Mouse (Mus musculus) thymus, postnatal 4 days (tissue): ENCODE measurements at regions not wholly inside any gene's neighbourhood (a gene's known extent, or its start where the extent isn't known, plus 50 kb on each side); places are given as distances from the start of the nearest gene placed in this dataset.

Experiments
- DNase-seq: peaks from one replicate; pipeline ENCODE4 v3.0.0; 2021

DNA sequence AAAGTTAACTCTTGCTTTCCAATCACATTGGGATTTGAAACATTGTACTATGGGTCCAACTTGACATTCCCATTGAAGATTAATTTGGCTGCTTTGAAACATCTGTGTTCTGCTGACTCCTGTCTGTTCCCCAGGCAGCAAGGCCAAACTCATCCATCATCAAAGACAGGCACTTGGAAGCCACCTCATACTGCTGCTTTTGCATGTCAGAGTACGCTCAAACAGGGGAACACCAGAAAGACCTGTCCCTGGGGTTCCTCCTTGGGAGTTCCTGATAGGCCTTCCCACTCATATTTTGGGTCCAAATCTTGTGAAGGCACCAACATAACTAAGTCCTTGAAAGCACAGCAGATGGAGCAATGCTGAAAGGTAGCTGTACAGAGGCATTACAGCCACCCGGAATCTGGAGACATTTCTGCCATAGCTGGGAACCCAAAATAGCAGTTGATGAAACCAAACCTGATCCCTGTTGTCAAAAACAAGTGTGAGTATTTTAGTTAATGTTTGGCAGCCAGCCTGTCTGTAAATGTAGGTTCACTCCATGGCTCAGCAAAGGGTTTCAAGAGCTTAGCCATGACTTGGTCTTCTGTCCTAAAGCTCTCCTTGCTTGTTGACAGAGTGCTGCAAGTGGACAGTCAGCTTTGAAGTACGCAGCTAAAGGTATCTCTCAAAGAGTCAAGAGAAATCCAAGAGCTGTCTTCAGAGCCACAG is 147.0 kb upstream of the Spag17 start:
- DNase-seq = no peak

DNA sequence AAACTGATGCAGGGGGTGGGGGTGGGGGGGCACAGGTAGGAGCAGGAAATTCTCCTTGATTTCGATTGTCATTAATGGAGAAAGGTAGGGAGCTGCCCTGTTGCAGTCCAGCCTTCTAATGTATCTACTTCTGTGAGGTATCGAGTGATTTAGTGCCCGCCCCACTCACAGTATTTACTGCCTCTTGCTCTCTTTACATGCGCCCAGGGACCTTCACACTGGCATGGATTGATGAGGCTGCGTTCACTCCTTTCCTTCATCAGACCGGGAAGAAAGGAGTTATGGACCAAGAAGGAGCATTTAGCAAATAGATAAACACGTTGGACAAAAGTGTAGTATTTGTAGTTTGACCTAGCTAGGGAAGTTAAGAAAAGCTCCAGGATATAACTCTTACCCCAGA is 145.6 kb upstream of the Spag17 start:
- DNase-seq = no peak

DNA sequence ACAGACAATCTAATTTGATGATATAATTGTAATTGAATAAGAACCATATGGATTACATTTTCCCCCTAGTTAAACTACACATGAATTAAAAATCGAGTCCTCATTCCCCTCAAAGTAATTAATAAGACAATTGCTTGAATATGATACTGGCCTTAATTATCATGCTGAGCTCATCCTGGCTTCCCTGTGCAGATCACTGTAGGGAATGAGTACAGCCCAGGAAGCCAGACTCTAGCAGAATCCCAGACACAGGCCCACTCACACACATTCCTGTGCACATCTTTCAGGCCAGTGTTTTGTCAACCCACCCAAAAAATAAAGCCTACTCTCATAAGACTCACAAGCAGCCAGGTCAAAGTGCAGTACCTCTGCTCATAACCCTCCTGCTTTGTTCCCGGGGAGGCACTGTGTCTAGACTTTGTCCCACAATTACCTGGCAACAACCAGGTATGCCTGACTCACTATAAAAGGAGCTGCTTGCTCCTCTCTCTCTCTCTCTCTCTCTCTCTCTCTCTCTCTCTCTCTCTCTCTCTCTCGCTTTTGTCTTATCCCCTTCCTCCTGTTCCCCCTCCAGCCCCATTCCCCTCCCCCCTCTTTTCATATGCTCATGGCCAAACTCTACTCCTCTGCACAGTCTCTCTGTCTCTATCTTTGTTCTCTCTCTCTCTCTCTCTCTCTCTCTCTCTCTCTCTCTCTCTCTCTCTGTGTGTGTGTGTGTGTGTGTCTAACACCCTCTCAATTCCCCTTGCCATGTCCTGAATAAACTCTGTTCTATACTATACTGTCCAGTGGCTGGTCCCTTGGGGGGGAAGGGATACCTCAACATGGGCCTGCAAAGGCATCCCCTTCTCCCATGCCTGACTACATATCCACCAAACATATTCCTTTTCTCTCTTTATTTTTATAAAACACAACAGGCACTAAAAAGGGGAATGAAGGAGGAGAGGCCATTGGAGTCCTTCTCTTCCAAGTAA is 143.7 kb upstream of the Spag17 start:
- no peak for DNase-seq

DNA sequence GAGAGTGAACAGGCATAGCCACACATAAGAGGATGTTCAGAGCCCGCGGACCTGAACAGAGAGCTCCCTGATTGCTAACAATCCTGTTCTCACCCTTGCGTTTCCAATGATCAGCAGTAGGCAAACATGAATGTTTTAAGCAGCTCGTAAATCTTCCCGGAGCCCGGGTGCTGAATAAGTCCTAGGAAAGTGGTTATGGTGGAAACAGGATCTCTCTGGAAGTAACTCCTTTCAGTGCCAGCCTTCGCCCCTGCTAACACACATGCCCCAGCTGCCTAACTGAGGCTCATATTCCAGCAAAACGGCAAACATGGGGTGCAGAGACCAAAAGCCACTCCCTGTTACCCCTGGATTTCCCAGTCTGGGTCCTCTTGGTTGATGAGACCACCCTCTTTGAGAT is 135.5 kb upstream of the Spag17 start:
- DNase-seq = no peak

DNA sequence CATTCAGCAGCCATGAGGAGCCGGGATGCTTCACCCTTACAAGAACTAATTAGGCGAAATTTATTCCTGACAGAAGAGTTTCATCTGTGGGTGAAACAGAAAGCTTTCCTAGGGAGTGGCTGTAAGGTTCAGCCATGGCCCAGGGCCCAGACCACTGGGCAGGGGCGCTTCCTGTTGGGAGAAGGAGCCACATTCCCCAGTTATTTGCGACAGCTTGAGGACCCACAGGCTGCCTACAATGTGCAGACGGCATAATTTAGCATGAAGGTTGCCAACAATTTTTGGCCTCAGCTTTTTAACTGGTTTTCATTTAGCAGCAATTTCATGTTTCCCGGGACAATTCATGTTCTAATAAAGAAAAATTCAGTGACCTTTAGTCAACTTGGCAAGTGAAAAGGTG is 106.7 kb upstream of the Spag17 start:
- DNase-seq = no peak

DNA sequence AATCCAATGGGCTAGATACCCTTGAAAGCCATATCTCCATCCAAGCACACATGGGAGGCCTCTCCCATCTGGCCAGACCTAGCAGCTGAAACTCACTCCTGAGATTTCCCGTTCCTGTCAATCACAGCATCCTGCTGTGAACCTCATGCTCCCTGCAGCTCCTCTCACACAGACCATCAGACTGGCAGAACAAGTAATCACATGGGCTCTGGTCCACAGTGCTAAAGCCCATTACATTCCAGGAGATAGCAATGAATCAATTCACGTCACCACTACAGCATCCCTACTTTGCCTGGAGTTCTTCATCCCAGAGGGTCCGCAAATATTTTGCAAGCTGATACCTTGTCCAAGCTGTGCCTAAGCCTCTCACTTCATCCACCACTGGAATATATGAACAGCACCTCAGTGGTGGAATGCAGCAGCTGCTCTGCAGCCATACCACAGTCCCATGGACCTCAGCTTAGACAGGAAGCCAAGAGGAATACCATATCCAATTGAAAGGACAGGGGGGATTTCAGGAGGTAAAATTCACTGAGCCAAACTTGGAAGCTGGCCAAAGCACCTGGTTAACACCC is 99.2 kb upstream of the Spag17 start:
- no peak for DNase-seq

DNA sequence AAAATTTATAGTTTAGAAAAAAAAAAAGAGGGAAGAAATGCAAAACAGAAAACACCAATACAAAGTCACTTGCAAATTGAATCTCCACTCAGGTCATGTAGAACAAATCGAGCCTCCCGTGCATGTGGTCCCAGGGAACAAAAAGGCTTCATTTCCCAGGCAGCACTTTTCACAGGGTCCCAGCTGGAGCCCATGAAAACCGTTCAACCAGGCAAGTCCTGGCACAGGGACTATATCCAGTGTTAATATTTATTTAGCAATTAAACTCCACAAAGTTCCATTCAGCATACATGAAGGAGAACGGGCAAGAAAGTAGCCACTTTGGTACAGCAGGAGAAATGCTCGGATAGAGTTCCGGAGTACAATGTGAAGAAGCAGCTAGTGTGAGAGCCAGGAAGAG is 93.9 kb upstream of the Spag17 start:
- DNase-seq = no peak

DNA sequence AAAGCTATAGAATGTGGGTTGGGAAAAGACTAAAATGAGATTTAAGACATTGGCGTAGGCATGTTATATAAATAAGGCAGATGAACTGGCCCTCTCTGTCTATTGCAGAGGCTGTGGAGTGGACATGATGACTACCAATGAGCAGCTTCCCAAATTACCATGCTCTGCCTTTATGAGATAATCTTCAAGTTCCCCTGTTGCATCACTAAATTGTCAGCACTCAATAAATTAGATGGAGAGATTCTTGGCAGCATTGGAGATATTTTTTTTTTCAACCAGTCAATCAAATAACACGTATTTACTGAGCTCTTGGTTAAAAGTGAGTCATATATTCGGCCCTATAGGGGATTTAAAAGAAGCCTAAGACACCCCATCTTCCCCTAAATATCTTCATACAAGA is 91.6 kb upstream of the Spag17 start:
- no peak for DNase-seq

DNA sequence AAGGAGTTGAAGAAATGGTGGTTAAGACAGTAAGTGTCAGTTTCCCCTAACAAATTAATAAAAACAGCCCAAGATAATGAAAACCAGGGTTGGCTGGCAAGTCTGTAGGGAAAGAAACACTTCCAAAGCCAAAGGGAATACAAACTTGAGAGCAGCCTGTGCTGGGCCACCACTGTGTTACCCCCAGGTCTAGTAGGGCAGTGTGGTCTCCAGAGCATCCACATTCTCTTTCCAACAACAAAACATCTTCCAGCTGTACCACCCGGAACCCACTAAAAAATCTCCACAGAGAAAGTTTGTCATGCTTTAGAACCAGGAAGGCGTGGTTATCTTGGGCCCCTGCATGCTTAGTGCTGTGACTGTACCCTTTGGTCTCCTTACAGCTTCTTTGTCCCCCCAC is 89.4 kb upstream of the Spag17 start:
- DNase-seq = no peak

DNA sequence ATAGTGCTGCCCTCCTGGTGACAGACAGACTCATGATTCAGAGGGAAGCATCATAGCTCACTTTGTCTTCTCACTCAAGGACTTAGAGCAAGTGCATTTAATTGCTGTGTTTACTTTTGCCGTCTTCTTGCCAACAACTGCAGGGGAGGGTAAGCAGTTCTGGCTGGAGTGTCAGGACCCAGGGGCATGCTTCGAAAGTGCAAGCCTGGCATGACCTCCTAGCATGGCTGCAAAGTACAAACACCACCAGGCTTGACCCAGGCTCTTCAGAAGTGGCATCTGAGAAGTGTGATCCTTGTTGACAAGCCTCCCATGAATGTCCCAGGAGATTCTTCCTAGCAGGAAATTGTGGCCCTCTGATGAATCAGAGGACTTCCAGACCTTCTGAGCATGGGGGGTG is 87.4 kb upstream of the Spag17 start:
- no peak for DNase-seq

DNA sequence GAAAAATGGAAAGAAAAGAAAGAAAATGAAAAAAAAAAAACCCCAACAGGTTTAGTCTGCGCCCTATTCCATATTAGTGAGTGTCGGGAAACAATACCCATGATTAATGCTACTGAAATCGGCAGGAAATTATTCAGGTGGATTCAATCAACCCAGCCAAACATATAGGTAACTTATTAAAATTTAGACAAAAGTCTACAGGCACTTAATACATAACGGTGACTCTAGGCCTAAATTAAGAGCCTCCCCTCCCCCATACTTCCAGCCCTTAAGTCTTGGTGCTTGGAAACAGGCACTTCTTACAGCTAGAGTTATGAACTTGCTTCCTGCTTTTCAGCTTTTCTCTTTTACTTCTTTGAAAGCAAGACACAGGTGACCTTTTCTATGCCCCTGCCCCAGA is 74.7 kb upstream of the Spag17 start:
- DNase-seq = no peak

DNA sequence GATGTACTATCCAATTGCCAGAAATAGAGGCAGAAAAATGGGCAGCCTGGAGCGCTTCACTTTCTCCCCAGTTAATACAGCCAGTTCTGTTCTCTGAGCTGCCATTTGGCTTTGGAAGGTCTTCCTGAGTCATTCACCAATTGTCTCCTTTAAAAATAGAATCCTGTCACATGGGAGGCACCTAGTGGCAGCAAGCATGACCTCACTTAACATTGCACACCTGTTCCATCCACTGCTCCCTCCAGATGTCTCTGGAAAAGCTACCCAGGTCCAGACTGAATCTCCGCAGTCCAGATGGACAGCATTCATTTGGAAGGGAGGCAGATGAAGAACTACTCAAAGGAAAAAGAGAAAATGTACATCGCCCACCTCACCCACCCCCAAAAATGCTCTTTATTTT is 73.9 kb upstream of the Spag17 start:
- DNase-seq = no peak

DNA sequence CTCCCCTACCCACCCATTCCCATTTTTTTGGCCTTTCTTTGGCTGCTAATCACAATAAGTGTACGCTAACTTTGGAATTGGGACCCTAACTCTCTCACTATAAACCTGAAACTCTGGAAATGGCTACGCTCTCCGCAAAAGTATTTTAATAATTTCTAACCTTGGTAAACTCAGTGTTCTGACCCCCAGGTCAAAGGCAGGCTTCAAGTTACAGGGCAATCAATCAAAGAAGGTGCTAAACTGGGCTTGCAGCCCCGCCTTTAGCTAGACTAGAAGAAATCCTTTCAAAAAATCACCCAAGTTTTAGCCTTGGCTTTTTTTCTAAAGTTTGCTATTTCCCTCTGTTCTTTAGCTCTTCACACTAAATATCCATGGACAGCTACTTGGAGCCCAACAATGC is 72.4 kb upstream of the Spag17 start:
- no peak for DNase-seq

DNA sequence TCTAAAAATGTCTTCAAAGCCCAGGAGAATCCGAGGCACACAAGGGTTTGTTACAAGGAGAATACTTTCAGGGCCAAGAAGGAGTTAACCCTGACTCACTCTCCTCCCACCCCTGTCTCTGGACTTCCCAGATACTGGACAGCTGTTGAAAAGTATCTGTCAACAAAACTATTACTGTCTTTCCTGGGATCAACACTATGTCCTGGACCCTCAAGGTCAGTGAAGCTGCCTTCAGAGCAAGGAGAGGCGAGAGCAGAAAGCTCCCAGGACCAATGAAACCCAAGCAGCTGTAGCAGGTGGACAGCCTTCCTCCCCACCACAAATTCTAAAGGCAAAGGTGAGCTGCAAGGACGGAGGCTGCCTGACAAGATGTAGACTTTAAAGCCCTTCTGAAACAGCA is 70.1 kb upstream of the Spag17 start:
- DNase-seq = no peak

DNA sequence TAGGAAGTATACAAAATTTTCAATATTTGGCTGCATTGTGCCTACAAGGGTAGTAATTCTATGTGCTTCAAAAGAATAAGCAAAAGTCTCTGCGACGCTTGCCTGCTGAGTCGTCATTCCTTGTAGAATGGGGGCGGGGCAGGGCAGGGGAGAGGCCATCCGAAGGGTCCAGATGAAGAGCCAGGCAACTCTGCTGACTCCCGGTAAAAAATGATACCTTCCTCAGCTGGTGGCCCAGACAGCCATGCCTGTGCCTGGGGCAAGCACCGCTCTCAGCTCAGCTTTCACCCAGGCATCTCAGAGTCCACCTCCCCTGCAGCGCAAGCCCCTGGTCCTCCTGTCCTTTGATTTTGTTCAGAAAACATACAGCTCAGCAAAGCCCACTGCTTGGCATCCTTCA is 67.2 kb upstream of the Spag17 start:
- DNase-seq = no peak

DNA sequence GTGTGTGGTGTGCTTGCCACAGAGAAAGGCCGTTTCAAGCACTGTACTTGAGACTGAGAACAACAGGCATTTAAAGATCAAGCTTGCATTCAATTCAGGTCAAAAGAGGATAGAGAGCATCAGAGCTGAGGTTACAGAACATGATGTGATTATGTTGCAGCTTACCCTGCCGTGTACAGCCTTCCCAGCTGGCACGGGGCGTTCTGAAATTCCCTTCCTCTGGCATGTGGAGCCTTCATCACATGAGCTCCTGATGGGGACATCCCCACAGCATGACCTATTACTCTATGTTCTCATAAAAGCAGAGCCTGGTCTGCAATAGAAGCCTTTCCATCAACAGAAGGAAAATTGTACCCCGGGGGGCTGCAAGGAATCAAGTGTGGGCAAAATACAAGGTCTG is 62.5 kb upstream of the Spag17 start:
- DNase-seq = no peak

DNA sequence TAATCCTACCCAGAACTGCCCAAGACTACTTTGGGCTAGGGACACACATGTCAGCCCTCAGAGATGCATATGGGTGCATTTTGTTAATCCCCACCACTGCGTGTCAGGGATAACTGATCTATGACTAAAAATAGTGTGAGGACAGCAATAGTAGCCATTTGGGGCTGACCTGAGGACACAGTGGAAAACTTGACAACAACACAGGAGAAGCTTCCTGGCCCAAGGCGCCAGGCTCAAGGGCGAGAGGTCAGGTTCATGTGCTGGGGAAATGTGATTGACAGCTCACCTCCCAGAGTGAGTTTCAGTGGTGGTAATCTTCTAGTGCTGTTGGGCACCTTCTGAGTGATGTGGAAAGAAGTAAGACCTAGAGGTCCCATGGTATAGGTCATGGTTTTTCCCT is 62.0 kb upstream of the Spag17 start:
- DNase-seq = no peak
